Mouse (Mus musculus) fibroblast of lung, adult 2 months (primary cell): ENCODE data around the gene Ifna2.
A peak's percentile ranks its signal among the peaks of the same experiment; 100 is the strongest.

ENCODE experiments used
- DNase-seq: peaks from one replicate; pipeline ENCODE4 v3.0.0-alpha.2; 2011; ENCODE audit warnings: low read depth

Gene Ifna2

DNA sequence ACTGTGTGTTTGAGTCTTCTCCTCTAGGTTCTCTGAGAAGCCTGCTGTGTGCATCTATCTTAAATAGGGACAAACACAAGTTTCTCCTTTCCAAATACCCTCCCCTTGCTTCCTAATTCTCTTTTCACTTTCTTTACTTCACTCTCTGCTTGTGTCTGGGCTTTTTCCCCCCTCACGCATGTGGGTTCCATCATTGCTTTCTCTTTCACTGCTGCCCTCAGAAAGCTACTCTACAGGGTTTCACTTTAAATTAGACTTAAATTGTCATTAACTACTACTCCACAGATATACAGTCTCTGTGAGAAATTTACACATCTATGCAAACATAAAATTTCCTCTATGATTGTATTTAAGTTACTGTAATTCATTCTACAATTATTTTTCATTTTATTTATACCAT, at the start of gene Ifna2:
Gene Ifna2, minus strand, starts transcription at position 101 of the 400 bp plus-strand sequence.
- DNase-seq = no peak

- DNase-seq = no peak
These were observed 43.6 kb upstream of the Ifna2 start for GRCm38 (mm10) chr4:88727324-88727723.

GRCm38 (mm10) chr4:88726727-88727126, 43.0 kb upstream of the Ifna2 start:
- no peak for DNase-seq

DNA sequence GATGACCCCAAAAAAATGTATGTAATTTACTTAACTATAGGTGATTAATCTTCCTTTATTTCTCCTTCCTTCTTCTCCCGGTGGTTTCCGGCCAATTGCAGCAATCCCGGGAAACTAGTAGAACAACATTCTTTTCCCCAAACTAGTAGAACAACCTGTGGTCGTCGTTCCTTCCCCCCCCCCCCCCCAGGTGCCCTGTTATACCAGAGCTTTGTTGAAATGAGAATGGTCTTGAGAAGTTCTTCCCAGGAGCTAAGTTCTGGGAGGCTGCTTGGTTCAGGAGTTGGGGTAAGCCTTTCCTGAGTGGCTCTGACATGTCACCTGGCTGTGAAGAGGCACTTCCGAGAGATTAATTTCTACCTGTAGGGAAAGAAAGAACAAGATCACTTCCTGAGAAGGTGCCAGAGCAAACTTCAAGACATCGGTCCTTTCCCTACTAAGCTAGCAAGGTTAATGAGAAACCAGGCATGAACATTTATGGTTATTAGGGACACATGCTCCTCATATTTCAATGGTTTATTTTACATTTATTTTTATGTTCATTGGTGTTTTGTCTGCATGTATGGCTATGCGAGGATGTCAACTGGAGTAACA, 39.9 kb upstream of the Ifna2 start:
- no peak for DNase-seq

DNA sequence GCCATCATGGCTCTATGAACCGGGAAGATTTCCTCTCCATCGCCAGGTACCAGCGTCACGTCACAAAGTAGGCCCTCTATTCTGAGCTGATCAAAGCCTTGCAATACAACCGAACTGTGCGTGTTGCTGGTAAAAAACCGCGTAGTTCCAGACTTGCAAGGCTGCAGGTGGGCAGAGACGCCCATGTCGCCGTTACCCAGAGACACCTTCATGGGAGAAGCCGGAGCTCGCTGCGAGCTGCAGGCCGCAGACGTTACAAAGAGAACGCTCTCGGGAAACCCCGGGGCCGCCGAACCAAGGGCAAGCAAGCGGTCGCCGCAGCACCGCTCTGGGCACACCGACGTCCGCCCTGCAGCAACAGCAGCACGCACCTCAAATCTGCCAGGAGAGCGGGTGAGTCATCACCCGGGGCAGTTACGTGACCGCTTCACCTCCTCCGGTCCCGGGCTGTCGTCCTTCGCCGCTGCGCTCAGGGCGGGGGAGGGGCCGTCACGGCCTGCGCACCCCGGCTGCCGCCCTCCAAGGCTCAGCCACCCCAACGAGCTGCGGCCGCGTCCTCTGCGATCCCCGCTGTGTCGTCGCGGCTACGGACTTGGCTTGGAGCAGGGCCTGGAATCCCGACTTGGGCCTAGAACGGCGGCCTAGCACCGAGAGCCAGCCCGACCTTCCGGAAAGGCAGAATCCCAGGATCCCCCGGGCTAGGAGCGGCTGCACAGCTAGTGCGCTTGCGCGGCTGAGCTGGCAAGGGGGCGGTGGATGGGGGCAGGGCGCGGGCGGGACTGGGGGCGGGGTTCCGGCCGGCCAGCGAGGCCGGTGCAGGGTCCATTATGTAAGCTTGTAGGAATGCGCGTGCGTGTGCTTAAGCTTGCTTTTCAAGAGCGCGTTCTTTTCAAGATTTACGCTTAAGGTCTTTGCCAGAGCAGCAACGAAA, 38.3 kb upstream of the Ifna2 start, which contains the start of the genes Gm26566 and Klhl9:
Gene Gm26566, plus strand, starts transcription at position 15 of the 931 bp plus-strand sequence.
Gene Klhl9, minus strand, starts transcription at position 675 of the 931 bp plus-strand sequence.
- DNase-seq = peak; percentile 83

GRCm38 (mm10) chr4:88718715-88719114, 35.0 kb upstream of the Ifna2 start:
- DNase-seq = no peak

GRCm38 (mm10) chr4:88715059-88715458, 31.3 kb upstream of the Ifna2 start:
- DNase-seq = no peak

- DNase-seq = no peak
These were observed 30.6 kb upstream of the Ifna2 start for GRCm38 (mm10) chr4:88714281-88714680.

DNA sequence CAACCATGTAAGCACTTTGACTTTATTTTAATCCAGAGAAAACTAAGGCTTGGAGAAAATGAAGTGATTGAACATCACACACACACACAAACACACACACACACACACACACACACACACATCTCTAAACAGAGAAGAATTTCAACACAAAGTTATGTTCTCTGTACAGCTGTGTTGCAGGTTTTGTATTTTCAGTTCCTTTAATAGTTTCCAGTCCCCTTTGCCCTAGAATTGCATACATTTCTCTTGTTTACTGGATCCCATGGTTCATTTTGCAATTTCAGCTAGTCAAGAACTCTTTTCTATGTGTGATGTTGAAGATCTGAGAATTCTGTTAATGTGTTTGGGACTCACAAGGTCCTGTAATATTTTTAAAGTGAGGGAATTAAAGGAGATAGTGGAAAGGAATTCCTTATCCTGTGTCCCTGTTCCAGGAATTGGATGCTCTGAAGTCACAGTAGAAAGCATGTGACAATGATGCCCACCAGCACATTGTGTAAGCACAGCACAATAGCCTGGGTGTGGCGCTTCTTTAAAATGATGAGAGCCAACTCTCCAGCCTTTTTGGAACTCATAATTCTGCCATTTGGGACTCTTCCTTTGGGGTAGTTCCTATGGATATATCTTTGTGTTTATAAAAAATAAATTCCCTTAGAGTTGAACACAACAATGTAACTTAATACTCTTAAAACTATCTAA, 23.6 kb upstream of the Ifna2 start:
- no peak for DNase-seq

GRCm38 (mm10) chr4:88705924-88706323, 22.2 kb upstream of the Ifna2 start:
- no peak for DNase-seq

DNA sequence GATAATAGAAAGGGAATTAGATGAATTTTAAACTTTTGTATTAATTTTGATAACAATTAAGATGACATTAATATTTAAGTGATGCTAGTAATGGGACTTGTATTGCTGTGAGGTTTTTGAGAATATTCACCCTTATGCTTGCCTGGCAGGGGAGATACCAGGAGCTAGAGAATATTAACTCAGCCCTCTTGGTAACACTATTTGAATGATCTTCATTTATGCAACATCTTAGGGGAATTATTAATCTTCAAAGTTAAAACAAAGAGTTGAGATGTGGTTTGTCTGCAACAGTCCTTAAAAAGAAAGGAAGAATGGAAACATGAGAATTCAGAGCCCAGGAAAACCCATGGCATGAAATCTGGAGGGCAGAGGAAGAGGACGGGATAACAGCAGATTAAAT, 15.6 kb upstream of the Ifna2 start:
- no peak for DNase-seq

GRCm38 (mm10) chr4:88698781-88699180, 15.1 kb upstream of the Ifna2 start:
- no peak for DNase-seq

DNA sequence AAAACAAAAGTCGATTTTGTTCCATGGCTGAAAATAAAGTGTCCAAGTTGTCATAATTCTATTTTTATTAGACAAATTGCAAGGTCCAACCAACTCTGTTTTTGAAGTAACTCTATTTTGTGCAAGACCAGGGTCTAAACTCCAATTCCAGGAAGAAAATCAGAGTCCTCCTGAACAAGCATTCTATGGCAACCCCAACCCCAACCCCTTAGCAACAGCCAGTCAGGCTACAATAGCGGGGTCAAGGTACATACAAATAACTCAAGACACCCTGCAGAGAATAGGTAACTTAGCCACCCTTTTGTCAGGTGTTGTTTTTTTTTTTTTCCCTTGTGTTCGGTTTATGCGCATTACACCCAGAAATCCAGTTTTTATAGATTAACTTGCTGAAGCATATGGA, 14.0 kb upstream of the Ifna2 start:
- DNase-seq = no peak

DNA sequence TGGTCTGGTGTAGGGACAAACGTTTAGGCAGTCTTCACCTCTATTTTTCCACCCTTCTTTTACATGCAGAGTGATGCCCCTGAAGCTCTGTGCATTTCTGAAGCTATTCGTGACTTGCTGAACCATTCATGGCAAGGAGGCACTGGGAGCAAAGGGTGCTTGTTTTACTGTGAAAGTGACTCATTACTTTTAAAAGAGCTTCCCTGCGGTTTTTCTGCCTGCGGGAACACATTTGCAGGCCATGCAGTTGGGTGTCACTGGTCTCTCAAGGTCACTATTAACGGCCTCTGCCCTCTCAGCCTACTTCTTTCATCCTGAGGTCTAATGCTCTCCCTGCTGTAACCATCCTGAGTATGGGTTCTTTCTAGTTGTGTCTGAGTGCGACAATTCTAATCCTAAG, 13.4 kb upstream of the Ifna2 start:
- DNase-seq = no peak

- no peak for DNase-seq
These were observed 12.6 kb upstream of the Ifna2 start for GRCm38 (mm10) chr4:88696237-88696884.

GRCm38 (mm10) chr4:88693392-88693791, 9.7 kb upstream of the Ifna2 start:
- no peak for DNase-seq

DNA sequence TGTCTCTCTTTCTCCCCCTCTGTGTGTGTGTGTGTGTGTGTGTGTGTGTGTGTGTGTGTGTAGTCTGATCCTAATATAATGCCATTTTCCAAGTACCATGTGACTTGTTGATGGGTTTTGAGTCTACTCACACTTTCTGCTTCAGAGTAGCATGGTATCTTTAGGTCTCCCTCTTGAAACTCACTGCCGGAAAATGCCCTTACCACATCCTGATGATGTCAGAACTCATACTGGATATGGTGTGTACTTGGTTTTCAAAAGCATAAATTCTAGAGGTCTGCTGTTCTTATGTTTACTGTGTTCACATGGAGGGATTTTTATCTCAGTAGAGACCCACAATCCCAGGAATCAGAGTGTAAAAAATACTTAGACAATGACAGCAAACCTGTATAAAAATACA, 8.8 kb upstream of the Ifna2 start:
- no peak for DNase-seq

- no peak for DNase-seq
These were observed 7.5 kb upstream of the Ifna2 start, which contains the start of gene Ifnab for GRCm38 (mm10) chr4:88691259-88691658. Gene Ifnab, minus strand, starts transcription at chr4:88691359.

GRCm38 (mm10) chr4:88681353-88681752, 2.4 kb downstream of the Ifna2 start:
- DNase-seq = no peak

GRCm38 (mm10) chr4:88680362-88680761, 3.4 kb downstream of the Ifna2 start:
- no peak for DNase-seq

DNA sequence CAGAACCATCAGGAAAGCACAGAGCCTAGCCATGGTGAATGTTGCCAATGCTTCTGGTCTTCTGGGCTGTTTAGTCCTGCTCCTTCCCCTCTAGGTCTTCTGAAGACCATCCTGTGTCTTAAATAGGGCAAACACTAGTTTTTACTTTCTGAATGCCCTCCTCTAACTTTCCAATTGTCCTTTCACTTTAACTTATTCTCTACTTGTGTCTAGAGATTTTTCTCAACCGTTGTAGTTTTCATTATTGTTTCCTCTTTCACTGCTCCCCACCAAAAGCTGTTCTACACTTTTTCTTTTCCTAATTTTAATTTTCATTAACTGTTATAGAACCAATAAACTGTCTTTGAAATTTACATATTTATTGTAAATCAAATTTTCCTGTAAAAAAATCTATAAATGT, 6.9 kb downstream of the Ifna2 start, which contains the start of gene Ifna16:
Gene Ifna16, minus strand, starts transcription at position 101 of the 400 bp plus-strand sequence.
- no peak for DNase-seq

DNA sequence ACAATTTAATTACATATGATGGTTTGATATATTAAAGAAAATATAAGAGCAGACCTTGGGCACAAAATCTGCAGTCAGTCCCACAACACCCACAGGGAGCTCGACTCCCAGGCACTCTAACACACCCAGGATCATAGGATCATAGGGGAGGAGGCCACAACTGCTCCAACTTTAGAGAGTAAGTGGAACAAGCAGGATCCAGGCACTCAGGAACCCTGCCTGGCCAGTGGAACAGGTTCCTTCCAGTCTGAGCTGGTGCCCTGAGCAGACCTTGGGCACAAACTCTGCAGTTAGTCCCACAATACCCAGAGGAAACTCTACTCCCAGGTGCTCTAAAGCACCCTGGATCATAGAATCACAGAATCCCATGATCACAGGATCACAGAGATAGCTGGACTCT, 28.3 kb downstream of the Ifna2 start:
- DNase-seq = no peak
